Mouse (Mus musculus): Measurements from ENCODE around the gene Rabl6. TPM values are rescaled to one million over a fixed set of nuclear protein-coding genes. Genes with fewer than 3 reads are reported as not detected.
"Not testable (repeated sequence)": the region's sequence is repeated elsewhere in the genome, so short reads cannot be mapped to it uniquely, and the experiment has no call there.

Gene Rabl6
- polyA plus RNA-seq, 1 experiment from 2014 or later, result 69.6 TPM

GRCm38 (mm10) chr2:25553171-25553786, 55.0 kb downstream of the Rabl6 start:
- not testable (repeated sequence) for H3K9ac ChIP-seq (replicated peaks); H3K4me2 ChIP-seq; H3K27ac ChIP-seq (replicated peaks); ATAC-seq (ENCODE audit: low FRiP score); H3K27me3 ChIP-seq (replicated peaks); H3K9me3 ChIP-seq (replicated peaks); H3K4me3 ChIP-seq (replicated peaks); H3K36me3 ChIP-seq
- H3K4me1 ChIP-seq, result peaks cover 13% of the 10 kb centered on the region
- WGBS, result 90% methylated on average over 4 of the region's 4 CpGs

- Histone ChIP-seq H3K4me1 (peaks cover 8% of the 10 kb centered on the region), H3K4me2 (no peak overlapping the region), H3K9me3 (replicated peaks) (no peaks in the 10 kb centered on the region), H3K9ac (replicated peaks) (no peak overlapping the region), H3K4me3 (replicated peaks) (no peak overlapping the region), H3K27me3 (replicated peaks) (no peaks in the 10 kb centered on the region), H3K36me3 (no peaks in the 10 kb centered on the region), H3K27ac (replicated peaks) (no peak overlapping the region)
- ATAC-seq (ENCODE audit: low FRiP score), result no peak
- 42% methylated on average over 5 of the region's 5 CpGs for WGBS
These were observed 57.1 kb downstream of the Rabl6 start for GRCm38 (mm10) chr2:25551186-25551585.

GRCm38 (mm10) chr2:25549021-25549991, 59.0 kb downstream of the Rabl6 start:
- no peak for ATAC-seq (ENCODE audit: low FRiP score)
- WGBS, result 79% methylated on average over 9 of the region's 9 CpGs
- Histone ChIP-seq H3K9me3 (replicated peaks) (no peaks in the 10 kb centered on the region), H3K36me3 (no peaks in the 10 kb centered on the region), H3K4me1 (peaks cover 16% of the 10 kb centered on the region), H3K9ac (replicated peaks) (no peak overlapping the region), H3K27ac (replicated peaks) (no peak overlapping the region), H3K4me3 (replicated peaks) (no peak overlapping the region), H3K4me2 (no peak overlapping the region), H3K27me3 (replicated peaks) (no peaks in the 10 kb centered on the region)

- peaks cover 19% of the 10 kb centered on the region for H3K4me1 ChIP-seq
- H3K4me2 ChIP-seq, result peak within 1 kb of the TSS; percentile 82
- H3K9ac ChIP-seq (replicated peaks), result peak within 1 kb of the TSS; percentile 64
- 3% methylated on average over 48 of the region's 48 CpGs for WGBS
- peak; percentile 99 for ATAC-seq (ENCODE audit: low FRiP score)
- no peaks in the 10 kb centered on the region for H3K36me3 ChIP-seq
- H3K9me3 ChIP-seq (replicated peaks), result no peaks in the 10 kb centered on the region
- H3K27me3 ChIP-seq (replicated peaks), result no peaks in the 10 kb centered on the region
- peak within 1 kb of the TSS; percentile 51 for H3K27ac ChIP-seq (replicated peaks)
- peak within 1 kb of the TSS; percentile 65 for H3K4me3 ChIP-seq (replicated peaks)
These were observed 61.4 kb downstream of the Rabl6 start, which contains the start of gene Traf2 for GRCm38 (mm10) chr2:25546811-25547491. Traf2 (minus strand) TSS chr2:25546940.

GRCm38 (mm10) chr2:25545996-25546810, 62.1 kb downstream of the Rabl6 start:
- H3K27me3 ChIP-seq (replicated peaks), result no peaks in the 10 kb centered on the region
- 9% methylated on average over 43 of the region's 43 CpGs for WGBS
- H3K4me2 ChIP-seq, result peak overlapping the region; percentile 82
- H3K4me3 ChIP-seq (replicated peaks), result peak overlapping the region; percentile 65
- no peaks in the 10 kb centered on the region for H3K36me3 ChIP-seq
- H3K27ac ChIP-seq (replicated peaks), result peak overlapping the region; percentile 51
- H3K4me1 ChIP-seq, result peaks cover 19% of the 10 kb centered on the region
- peak; percentile 51 for ATAC-seq (ENCODE audit: low FRiP score)
- no peaks in the 10 kb centered on the region for H3K9me3 ChIP-seq (replicated peaks)
- H3K9ac ChIP-seq (replicated peaks), result peak overlapping the region; percentile 64

- Histone ChIP-seq H3K9me3 (replicated peaks) (no peaks in the 10 kb centered on the region), H3K9ac (replicated peaks) (no peak overlapping the region), H3K4me1 (peaks cover 15% of the 10 kb centered on the region), H3K27me3 (replicated peaks) (no peaks in the 10 kb centered on the region), H3K4me2 (no peak overlapping the region), H3K4me3 (replicated peaks) (no peak overlapping the region), H3K36me3 (peaks cover 2% of the 10 kb centered on the region; the same call in 1 of the 2 replicates), H3K27ac (replicated peaks) (no peak overlapping the region)
- no peak for ATAC-seq (ENCODE audit: low FRiP score)
- 75% methylated on average over 10 of the region's 10 CpGs for WGBS
These were observed 66.5 kb downstream of the Rabl6 start for GRCm38 (mm10) chr2:25541644-25542367.

- Histone ChIP-seq H3K4me1 (0 out of 2 replicates have a peak, but pooled peaks cover 6% of the 10 kb centered on the region), H3K36me3 (peaks cover 12% of the 10 kb centered on the region), H3K9me3 (replicated peaks) (no peaks in the 10 kb centered on the region), H3K27me3 (replicated peaks) (no peaks in the 10 kb centered on the region), H3K27ac (replicated peaks) (no peak overlapping the region), H3K4me3 (replicated peaks) (no peak overlapping the region), H3K9ac (replicated peaks) (no peak overlapping the region), H3K4me2 (no peak overlapping the region)
- ATAC-seq (ENCODE audit: low FRiP score), result no peak
- WGBS, result 94% methylated on average over 4 of the region's 4 CpGs
These were observed 67.8 kb downstream of the Rabl6 start for GRCm38 (mm10) chr2:25540541-25540948.

- H3K27me3 ChIP-seq (replicated peaks), result no peaks in the 10 kb centered on the region
- no peaks in the 10 kb centered on the region for H3K4me1 ChIP-seq
- ATAC-seq (ENCODE audit: low FRiP score), result no peak
- no peak overlapping the region for H3K4me2 ChIP-seq
- no peaks in the 10 kb centered on the region for H3K9me3 ChIP-seq (replicated peaks)
- H3K27ac ChIP-seq (replicated peaks), result no peak overlapping the region
- 93% methylated on average over 8 of the region's 8 CpGs for WGBS
- no peak overlapping the region for H3K9ac ChIP-seq (replicated peaks)
- H3K4me3 ChIP-seq (replicated peaks), result no peak overlapping the region
- H3K36me3 ChIP-seq, result peaks cover 12% of the 10 kb centered on the region
These were observed 71.8 kb downstream of the Rabl6 start for GRCm38 (mm10) chr2:25536531-25536930.

- Histone ChIP-seq H3K36me3 (peaks cover 13% of the 10 kb centered on the region), H3K9ac (replicated peaks) (no peak overlapping the region), H3K9me3 (replicated peaks) (no peaks in the 10 kb centered on the region), H3K4me2 (no peak overlapping the region), H3K27me3 (replicated peaks) (no peaks in the 10 kb centered on the region), H3K4me1 (no peaks in the 10 kb centered on the region), H3K27ac (replicated peaks) (no peak overlapping the region), H3K4me3 (replicated peaks) (no peak overlapping the region)
- ATAC-seq (ENCODE audit: low FRiP score), result no peak
- WGBS, result 95% methylated on average over 2 of the region's 2 CpGs
These were observed 73.5 kb downstream of the Rabl6 start for GRCm38 (mm10) chr2:25534866-25535182.

- no peak overlapping the region for H3K4me3 ChIP-seq (replicated peaks)
- H3K4me2 ChIP-seq, result no peak overlapping the region
- no peak overlapping the region for H3K9ac ChIP-seq (replicated peaks)
- 93% methylated on average over 3 of the region's 3 CpGs for WGBS
- no peaks in the 10 kb centered on the region for H3K4me1 ChIP-seq
- no peaks in the 10 kb centered on the region for H3K9me3 ChIP-seq (replicated peaks)
- no peak overlapping the region for H3K27ac ChIP-seq (replicated peaks)
- H3K36me3 ChIP-seq, result peaks cover 17% of the 10 kb centered on the region
- H3K27me3 ChIP-seq (replicated peaks), result no peaks in the 10 kb centered on the region
- no peak for ATAC-seq (ENCODE audit: low FRiP score)
These were observed 74.0 kb downstream of the Rabl6 start for GRCm38 (mm10) chr2:25534178-25534865.
